Mouse (Mus musculus) thymus, postnatal 4 days (tissue): ENCODE measurements around the gene Glra3.

Source experiments
- DNase-seq: peaks from one replicate; pipeline ENCODE4 v3.0.0; 2021

The Glra3 gene

DNA sequence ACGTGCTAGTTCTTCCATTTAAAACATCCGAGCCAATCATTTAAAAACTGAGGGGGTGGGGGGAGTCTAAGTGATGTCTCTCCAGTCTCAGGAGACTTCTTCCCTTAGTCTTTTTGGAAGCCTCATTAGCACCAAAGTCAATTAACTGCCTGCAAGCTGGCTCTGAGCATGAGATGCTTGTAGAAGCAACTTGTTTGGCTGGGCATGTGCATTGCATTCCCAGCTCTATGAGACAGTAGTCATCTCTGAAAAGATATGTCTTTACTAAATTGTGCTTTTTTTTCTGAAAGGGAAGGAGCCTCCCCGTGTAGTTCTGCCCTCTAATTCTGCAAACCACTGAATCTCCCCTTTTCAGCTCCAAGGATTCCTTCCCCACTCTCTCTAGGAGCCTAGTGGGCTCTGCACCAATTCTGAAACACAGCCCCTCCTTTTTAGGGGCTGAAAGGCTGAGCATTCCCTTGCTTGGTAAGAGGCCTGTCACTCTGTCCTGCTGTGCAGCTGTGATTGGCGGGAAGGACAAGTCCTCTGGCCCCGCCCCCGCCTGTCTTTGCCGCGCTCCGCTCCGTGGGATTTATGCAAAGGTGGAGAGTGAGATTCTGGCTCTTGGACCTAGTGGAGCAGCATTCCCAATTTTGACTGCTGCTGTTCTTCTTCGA, at the start of gene Glra3:
TSS of gene Glra3 (plus strand) at position 591 of the 656 bp plus-strand sequence.
- DNase-seq: no peak

DNA sequence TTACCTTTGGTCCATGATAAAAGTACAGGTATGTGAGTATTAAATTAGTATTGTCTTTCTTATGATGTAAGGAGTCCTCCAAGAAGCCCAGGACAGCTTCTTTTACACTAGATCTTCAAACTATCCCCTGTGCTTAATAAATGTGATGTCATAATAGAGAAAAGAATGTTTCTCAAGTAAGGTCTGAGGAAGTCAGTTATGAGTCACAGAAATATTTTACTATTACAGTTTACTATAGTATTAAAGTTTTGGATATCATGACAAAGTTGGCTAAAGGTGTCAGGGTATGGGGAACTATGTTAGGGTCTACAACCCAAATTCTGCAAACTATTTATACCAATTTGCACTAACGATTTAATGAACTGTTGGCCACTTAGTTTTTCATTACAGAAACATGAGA, 33.4 kb upstream of the Glra3 start, which contains the start of gene Adam29:
TSS of gene Adam29 (minus strand) at position 101 of the 400 bp plus-strand sequence.
- no peak for DNase-seq

DNA sequence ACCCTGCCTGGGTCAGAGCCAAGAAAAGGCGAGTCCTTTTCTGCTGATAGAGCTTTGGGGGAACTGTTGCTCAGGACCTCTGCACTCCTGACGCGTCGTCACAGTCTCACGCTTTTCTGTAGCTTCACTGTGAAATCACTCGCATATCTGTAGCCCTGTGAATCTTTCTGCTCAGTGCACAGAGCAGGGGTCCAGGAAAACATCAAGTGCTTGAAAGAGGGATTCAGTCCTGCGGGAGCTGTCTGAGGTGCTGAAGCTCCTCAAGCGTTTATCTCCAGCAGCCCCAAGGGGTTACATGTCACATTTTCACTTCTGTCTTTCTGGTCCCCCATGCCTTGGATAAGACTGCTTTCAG, 243 bp downstream of the Glra3 start:
- no peak for DNase-seq

DNA sequence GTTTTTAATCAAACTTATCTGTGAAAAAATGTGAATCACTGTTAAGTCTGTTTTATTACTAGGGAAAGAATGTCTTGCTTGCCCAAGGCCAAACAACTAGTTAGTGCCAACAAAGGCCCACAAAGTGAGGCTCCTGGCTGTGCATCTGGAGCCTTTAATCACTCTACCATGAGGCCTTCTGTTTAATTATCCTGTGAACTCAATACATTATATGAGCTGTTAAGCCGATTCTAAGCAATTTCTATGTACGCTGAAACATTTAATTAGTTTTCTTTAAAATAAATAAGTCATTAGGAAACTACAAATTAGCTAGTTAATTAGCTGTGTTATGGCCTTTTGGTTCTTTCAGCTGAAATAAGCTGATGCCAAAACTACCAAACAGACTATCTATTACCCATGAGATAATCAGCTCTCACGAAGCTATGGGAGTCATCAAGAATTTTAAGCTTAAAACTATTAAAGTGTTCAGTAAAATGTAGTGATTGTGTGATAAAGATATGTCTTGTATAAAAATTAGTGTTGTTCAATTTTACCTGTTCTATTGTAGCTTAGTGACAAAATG, 24.6 kb downstream of the Glra3 start:
- no peak for DNase-seq

DNA sequence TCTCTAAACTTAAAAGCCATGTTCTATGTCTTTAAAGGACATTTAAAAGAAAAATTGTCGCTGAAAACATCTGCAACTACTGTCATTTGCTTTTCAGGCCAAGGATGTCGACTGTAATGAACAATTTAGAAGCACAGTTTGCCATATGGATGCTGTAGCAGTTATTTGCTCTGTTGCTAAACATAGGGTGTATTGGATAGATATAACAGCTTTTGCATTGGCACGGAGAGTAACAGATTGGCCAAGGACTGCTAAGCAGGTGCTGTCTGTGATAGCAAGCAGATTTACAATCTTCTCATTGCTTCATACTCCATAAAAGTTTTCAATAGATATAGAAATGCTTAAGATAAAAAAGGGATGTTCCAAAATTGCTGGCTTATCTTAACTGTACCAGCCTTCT, 57.6 kb downstream of the Glra3 start:
- no peak for DNase-seq

DNA sequence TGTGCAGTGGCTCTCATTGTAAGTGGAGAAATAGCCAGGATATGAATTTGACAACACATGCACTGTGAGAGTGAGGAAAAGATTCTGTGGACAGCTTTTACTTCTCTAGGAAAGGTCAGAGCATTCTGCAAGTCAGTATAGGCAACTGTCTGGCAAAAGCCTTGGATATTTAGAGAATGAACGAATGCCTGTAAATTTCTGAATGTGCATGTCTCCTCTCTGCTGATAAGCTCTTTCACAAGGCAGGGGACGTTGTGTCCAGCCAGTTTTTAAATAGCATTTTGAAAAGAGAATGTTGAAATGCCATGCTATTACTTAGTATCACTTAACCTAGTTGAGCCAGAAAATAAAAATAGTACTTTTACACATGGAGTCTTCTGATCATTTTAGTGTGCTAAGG, 114.1 kb downstream of the Glra3 start:
- no peak for DNase-seq

DNA sequence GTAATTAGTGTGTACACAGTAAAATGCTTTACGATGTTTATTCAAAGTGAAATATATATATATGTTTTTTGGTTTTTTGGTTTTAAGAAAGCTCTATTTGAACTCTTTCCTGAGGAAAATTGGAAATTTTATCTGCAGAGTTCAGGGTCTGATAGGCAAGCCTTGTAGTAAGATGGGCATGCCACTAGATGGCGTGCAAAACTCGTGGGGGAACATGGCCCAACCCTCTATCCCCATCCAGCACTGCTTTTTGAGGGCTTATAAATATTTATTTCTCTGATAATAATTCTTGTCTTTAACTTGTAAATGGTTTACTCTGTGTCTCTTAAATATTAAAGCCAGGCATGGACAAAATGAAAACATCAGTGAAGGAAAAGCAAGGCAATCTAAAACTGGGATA, 122.8 kb downstream of the Glra3 start:
- peak; percentile 15 for DNase-seq

DNA sequence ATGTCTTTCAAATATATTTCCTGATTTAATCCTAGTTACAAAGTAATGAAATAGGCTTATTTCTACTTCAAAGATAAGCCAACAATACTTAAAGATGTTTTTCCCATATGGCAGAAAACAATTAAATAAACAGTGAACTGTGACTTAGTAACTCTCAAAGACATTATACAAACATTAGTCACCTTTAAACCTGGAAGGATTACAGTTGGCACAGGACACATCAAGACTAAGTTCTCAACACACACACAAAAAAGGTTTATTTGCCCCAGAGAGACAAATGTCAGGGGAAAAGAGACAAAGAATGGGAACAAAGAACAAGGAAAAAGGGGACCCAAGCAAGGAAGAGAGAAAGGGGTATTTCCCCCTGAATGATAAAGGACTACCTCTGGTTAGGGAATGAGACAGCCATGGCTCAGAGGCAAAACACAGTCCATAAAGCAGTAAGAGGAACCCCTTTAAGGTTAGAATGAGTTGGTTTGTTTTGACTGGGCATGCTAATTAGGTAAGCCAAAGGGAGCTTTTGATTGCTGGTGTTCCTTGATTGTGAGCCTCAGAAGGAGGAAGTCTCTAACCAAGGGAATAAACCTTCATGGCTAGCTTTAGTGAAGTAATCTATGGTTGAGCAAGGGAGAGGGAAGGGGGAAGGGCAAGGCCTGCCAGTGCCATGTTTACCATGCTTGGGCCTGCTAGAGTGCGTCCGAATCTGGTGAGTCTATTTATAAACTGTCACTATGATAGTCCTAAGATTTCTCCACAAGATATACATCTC, 130.4 kb downstream of the Glra3 start:
- no peak for DNase-seq

DNA sequence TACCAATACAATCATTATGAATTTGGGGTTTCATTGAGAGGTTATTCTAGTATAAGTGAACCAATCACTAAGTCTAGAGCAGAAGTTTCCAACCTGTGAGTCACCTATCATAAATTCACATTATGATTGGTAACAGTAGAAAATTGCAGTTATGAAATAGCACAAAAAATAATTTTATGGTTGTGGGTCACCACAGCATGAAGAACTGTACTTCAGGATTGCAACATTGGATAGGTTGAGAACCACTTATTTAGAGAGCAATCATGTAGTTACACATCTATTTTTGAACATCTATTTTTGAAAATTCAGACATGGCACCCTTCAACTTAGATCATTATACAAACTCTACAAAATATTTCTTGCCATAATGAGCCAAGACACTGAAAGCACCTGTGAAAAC, 143.4 kb downstream of the Glra3 start:
- no peak for DNase-seq

DNA sequence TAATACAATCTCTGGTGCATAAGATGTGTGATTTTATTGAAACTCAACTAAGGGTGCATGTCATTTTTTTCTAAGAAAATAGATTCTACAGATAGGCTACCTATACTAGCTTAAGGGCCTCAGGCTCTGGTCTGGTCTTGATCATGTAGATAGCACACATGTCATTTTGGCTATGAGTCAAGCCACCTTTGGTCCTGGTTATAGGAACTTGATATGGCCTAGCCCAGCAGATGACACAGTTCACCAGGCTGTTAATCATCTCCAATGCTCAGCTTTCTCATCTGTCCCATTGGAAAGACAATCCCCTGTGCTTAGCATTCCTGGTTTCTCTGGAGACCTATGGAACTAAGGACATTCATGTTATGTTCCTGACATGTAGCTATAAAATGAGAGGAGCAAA, 154.1 kb downstream of the Glra3 start:
- no peak for DNase-seq

DNA sequence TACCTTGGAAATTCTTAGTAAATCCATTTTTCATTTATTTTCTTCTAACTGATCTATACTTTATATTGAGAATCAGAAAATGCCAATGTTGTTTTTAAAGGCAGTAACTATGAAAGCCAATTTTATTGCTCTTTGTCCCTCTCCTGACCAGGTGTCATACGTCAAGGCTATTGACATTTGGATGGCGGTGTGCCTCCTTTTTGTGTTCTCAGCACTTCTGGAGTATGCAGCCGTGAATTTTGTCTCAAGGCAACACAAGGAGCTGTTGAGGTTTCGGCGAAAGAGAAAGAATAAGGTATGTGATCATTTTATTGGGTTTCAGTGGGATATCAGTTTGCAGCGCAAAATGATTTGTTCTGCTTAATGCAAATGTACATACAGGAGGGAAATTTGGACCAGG, 170.0 kb downstream of the Glra3 start:
- no peak for DNase-seq

DNA sequence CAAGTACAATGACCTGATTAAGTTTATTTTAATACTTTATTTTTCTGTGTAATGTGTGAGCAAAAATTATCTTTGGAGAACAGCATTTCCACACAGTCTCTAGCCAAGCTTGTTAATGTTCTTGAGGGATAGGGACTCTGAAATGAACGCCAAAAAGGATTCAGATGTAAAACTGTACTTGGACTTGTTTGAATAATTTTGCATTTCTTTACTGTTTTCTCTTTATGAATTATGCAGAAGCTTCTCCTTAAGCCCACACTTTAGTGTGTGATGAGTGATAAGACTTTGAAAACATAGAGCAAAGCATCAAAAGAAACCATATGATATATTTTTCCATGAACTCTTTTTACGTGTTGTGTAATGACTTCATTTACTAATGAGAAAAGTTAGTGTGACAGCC, 189.1 kb downstream of the Glra3 start:
- DNase-seq: no peak

DNA sequence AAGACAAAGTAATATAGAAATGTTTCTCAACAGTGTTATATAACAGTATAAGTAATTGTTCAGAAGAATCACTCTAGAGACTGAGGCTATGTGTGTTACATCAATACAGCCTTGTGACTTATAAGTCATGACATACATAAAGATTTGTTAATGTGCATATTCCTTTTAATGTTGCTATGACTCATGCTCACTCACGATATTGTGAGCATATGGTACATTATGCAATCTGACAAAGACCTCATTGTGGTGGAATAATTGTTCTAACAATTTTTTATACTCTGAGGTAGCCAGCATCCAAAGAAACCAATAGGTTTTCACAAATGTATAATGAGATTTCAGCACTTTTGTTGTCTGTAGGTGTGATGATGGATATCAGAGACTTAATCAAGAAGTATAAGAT, 210.4 kb downstream of the Glra3 start:
- no peak for DNase-seq

DNA sequence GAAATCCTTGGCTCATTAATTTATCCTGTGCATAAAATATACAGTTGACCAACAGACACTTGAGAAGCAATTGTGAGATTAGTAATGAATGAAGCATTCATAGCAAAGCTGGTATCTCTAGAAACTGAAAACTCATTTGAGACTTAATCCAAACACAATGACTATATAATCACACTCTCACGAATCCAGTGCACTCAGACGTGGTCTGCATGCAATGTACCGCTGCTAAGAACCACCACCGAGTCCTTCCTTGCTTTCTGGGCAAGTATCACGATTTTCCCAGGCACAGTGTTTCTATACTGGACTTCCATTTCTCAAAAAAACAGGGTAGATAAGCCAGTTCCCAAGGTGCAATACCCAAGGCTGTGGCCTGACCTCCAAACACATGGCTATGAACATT, 211.3 kb downstream of the Glra3 start:
- DNase-seq: no peak

DNA sequence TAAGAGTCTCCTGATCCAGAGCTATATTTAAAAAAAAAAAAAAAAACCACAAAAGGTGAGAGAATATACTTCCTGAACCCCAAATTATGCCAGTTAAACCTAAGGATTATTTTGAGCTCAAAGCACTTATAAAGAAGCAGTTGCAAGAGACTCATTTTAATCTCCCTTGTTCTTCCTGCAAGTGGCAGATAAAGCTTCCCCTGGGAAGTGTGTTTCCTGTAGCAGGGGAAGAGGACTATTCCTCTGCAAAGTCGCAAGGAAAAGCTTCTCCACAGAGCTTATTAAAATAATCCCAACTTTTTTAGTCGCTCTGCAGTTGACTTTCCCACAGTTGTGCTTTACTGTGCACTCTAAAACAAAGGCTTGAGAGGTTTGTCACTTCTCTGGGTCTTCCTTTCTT, 218.7 kb downstream of the Glra3 start:
- no peak for DNase-seq
